Mouse (Mus musculus): ENCODE data around the gene Scyl1.

GRCm38 (mm10) chr19:5763163-5763562 is 8.1 kb downstream of the Scyl1 start:
- no peak for TF ChIP-seq CTCF (IDR thresholded peaks at IDR 0.05; ENCODE audit: extremely low read depth, insufficient read depth, low read length)
- no peak for TF ChIP-seq POLR2A (IDR thresholded peaks at IDR 0.05; ENCODE audit: extremely low read depth, insufficient read depth, low read length)

Data from cortical plate, adult 2 months (tissue).